Mouse (Mus musculus) hindbrain, postnatal 0 days (tissue): ENCODE measurements at regions not wholly inside any gene's neighbourhood (a gene's known extent, or its start where the extent isn't known, plus 50 kb on each side); places are given as distances from the start of the nearest gene placed in this dataset.

Source experiments
- ATAC-seq: fragments of 200-750 bp; cut with Nextera tagmentation; 2 replicates; pipeline ENCODE4 v1.8.0; 2017; ENCODE audit warnings: mild to moderate bottlenecking, moderate TSS enrichment, moderate library complexity
- DNase-seq: peaks from one replicate; pipeline ENCODE4 v3.0.0-alpha.2; 2015; ENCODE audit warnings: low spot score
- H3K27ac ChIP-seq: fragments of 300-500 bp; sonication (generic); 2 replicates; pipeline ENCODE4 v1.5.1; 2014; ENCODE audit warnings: mild to moderate bottlenecking
- H3K27me3 ChIP-seq: fragments of 300-500 bp; sonication (generic); 2 replicates; pipeline ENCODE4 v1.6.1; 2014; ENCODE audit warnings: low read length, mixed read lengths; ENCODE audit not compliant: insufficient read depth
- H3K36me3 ChIP-seq: fragments of 300-500 bp; sonication (generic); 2 replicates; pipeline ENCODE4 v1.6.1; 2014; ENCODE audit warnings: low read length, mixed read lengths; ENCODE audit not compliant: insufficient read depth
- H3K4me1 ChIP-seq: fragments of 300-500 bp; sonication (generic); 2 replicates; pipeline ENCODE4 v1.6.1; 2014; ENCODE audit warnings: antibody characterized with exemption, low read length, mixed read lengths; ENCODE audit not compliant: insufficient read depth
- H3K4me2 ChIP-seq: fragments of 300-500 bp; sonication (generic); 2 replicates; pipeline ENCODE4 v1.6.1; 2014; ENCODE audit warnings: low read depth, mild to moderate bottlenecking, low read length, moderate library complexity, mixed read lengths
- H3K4me3 ChIP-seq: fragments of 300-500 bp; sonication (generic); 2 replicates; pipeline ENCODE4 v1.5.1; 2014; ENCODE audit warnings: low read length
- H3K9ac ChIP-seq: fragments of 300-500 bp; sonication (generic); replicated peaks from 2 replicates; pipeline ENCODE4 v1.6.1; 2014; ENCODE audit warnings: mild to moderate bottlenecking, low read length, moderate library complexity, mixed read lengths
- H3K9me3 ChIP-seq: fragments of 300-500 bp; sonication (generic); 2 replicates; pipeline ENCODE4 v1.6.1; 2016; ENCODE audit warnings: low read length, mixed read lengths
- CTCF ChIP-seq: IDR thresholded peaks from 2 replicates; pipeline ENCODE4 v1.5.1; 2016; ENCODE audit warnings: antibody characterized with exemption, control low read depth, low read depth
- WGBS: fragments of 180-500 bp; shearing (Covaris S2); extraction: QIAGEN DNeasy Blood & Tissue Kit; methylation state at CpG from one replicate; pipeline ENCODE4 v1.1.7; 2014; 5-methylcytosine and 5-hydroxymethylcytosine counted together

DNA sequence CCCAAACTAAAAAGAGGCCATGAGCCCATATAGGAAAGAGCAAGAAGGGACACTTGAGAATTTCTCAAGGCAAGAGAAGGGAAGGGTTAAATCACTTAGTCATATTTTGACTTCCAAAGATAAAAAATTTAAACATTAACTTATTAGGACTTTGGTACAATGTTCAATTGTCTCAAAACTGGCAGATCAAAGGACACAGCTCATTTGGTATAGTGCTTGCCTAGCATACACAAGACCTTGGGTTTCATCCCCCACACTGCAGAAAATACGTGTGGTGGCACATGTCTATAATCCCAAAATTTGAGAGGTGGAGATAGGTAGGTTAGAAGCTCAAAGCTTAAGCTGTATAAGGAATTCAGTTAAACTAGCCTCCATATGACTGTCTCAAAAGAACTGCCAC is 658.4 kb upstream of the Pfkp start:
- no peaks in the 10 kb centered on the region for H3K4me1 ChIP-seq
- no peak for TF ChIP-seq CTCF
- H3K9me3 ChIP-seq = no peaks in the 10 kb centered on the region
- no peak overlapping the region for H3K27ac ChIP-seq
- no peaks in the 10 kb centered on the region for H3K36me3 ChIP-seq
- WGBS = 82% methylated on average over 1 of the region's 1 CpGs
- no peak overlapping the region for H3K4me2 ChIP-seq
- no peaks in the 10 kb centered on the region for H3K27me3 ChIP-seq
- H3K9ac ChIP-seq = no peak overlapping the region
- H3K4me3 ChIP-seq = no peak overlapping the region
- DNase-seq (no peak), ATAC-seq (no peak)

DNA sequence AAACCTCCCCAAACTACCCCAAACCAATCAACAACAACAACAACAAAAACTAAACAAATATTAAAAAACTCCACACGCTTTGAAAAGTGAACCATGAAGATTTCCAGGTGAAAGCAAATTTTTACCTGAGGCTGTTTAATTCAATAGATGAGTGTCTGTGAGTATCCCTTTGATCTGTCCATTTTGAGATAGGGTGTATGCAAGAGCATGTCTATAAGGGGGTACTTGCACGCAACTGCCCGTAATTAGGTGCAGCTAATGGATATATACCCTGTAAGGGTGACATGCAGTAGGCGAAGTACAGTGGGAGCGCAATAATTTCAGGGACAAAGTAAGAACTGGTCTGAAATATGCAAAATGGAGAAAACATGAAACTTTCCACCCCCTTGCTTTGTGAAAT is 658.8 kb upstream of the Pfkp start:
- WGBS = 97% methylated on average over 5 of the region's 5 CpGs
- ATAC-seq = no peak
- H3K4me3 ChIP-seq = no peak overlapping the region

DNA sequence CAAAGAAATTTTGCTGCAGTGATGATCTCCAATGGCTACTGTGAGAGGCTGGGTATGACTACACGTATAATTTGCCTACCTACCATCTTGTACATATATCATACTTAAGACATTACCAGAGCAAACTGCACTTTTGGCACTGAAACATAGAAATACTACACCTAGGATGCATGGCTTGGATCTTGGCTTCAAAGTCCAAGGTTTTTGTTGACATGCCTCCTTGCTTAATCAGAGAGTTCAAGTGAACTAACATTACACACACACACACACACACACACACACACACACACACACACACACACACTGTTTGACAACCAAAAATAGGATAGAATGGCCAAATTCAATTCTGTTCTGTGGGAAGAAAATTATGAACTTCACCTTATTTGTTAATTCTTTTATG is 664.9 kb upstream of the Pfkp start:
- ATAC-seq (no peak), DNase-seq (no peak)
- WGBS = 94% methylated on average over 1 of the region's 1 CpGs
- Histone ChIP-seq H3K9me3 (no peaks in the 10 kb centered on the region), H3K27ac (no peak overlapping the region), H3K4me3 (no peak overlapping the region), H3K36me3 (no peaks in the 10 kb centered on the region), H3K4me1 (no peaks in the 10 kb centered on the region), H3K9ac (no peak overlapping the region), H3K4me2 (no peak overlapping the region), H3K27me3 (no peaks in the 10 kb centered on the region)
- TF ChIP-seq CTCF = no peak

More for the DNA sequence above, 658.8 kb upstream of the Pfkp start:
- Histone ChIP-seq H3K9ac (no peak overlapping the region), H3K36me3 (no peaks in the 10 kb centered on the region), H3K4me1 (no peaks in the 10 kb centered on the region), H3K9me3 (no peaks in the 10 kb centered on the region), H3K27ac (no peak overlapping the region), H3K4me2 (no peak overlapping the region), H3K27me3 (no peaks in the 10 kb centered on the region)
- TF ChIP-seq CTCF = no peak
- DNase-seq = no peak

DNA sequence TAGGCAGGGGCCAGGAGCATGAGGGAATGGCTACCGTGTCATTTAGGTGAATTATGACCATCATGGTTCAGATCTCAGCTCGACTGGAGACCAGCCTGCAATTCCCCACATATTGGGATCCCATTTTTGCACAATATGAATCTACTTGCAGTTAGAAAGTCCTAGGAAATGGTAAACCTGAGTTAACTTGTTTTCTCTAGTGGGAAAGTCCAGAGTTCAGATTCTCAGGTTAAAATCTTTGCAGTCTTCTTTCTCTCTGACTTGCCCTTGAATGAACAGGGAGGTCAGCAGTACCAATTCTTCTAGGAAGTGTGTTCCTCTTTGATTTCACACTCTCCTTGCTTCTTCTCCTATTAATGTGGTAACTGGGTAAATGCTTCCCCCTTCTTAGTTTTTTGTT is 681.6 kb upstream of the Pfkp start:
- Histone ChIP-seq H3K9ac (no peak overlapping the region), H3K27me3 (no peaks in the 10 kb centered on the region), H3K4me1 (no peaks in the 10 kb centered on the region)

DNA sequence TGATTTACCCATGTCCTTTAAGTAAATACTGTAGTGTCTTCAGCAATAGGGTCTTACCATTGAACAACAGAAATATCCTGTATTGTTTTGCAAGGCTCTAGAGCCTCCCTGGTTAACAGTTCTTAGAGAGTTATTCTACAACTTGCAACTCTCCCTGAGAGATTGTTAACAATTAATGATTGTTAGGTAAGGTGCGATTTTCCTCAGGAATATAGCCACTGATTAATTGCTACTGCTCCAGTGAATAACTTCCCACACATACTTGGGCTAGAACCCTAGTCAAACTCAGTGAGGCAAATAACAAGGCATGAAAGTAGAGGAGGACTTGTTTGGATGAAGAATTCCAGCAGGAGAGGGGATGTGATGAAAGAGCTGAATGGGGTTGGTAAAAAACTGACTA is 697.2 kb upstream of the Pfkp start:
- no peak overlapping the region for H3K9ac ChIP-seq
- 75% methylated on average over 1 of the region's 1 CpGs for WGBS
- no peaks in the 10 kb centered on the region for H3K36me3 ChIP-seq
- DNase-seq (no peak), ATAC-seq (no peak)
- H3K4me3 ChIP-seq = no peak overlapping the region
- no peak overlapping the region for H3K27ac ChIP-seq
- no peaks in the 10 kb centered on the region for H3K27me3 ChIP-seq
- H3K9me3 ChIP-seq = no peaks in the 10 kb centered on the region
- TF ChIP-seq CTCF = no peak
- H3K4me2 ChIP-seq = no peak overlapping the region
- H3K4me1 ChIP-seq = no peaks in the 10 kb centered on the region

More for the DNA sequence above, 681.6 kb upstream of the Pfkp start:
- no peak for DNase-seq
- no peak overlapping the region for H3K4me2 ChIP-seq
- H3K27ac ChIP-seq = no peak overlapping the region
- no peaks in the 10 kb centered on the region for H3K36me3 ChIP-seq
- WGBS = 79% methylated on average over 2 of the region's 2 CpGs
- no peak for ATAC-seq
- no peaks in the 10 kb centered on the region for H3K9me3 ChIP-seq
- TF ChIP-seq CTCF = no peak
- H3K4me3 ChIP-seq = no peak overlapping the region

DNA sequence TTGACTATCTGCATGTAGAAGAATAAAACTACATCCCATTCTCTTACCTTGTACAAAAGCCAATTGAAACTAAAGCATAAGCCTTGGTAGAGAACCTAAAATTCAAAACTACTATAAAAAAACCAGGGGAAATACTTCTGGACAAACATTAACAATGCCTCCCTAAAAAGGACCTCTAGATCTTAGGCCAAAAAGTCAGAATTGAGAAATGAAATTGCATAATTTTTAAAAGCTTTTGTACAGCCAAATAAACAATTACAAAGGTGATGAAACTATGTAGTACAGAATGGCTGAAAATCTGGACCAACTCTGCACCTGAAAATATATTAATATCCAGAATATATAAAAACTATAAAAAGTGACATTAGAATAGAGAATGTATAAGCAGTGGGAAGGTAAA is 699.9 kb upstream of the Pfkp start:
- Histone ChIP-seq H3K9me3 (no peaks in the 10 kb centered on the region), H3K27me3 (no peaks in the 10 kb centered on the region), H3K4me1 (no peaks in the 10 kb centered on the region), H3K36me3 (no peaks in the 10 kb centered on the region), H3K4me2 (no peak overlapping the region), H3K9ac (no peak overlapping the region), H3K27ac (no peak overlapping the region), H3K4me3 (no peak overlapping the region)
- no peak for TF ChIP-seq CTCF
- DNase-seq = no peak
- no peak for ATAC-seq

DNA sequence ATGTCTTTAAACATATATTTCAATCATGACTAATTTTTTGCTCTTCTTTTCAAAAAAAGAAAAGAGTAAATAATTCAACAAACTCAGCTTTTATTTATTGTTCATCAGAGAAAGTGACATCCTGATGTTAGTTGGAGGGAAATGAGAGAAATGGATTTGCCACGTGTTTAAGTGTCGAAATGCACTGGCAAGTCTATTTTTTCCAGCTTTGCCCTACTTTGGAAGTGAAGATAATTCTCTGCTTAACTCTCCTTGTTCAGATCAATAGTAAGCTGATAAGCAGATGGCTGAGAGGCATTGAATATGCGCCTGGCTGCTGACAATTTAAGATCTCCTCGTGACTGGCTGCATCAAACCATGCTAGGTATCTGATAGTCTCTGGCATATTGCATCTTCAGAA is 704.4 kb upstream of the Pfkp start:
- Histone ChIP-seq H3K4me1 (no peaks in the 10 kb centered on the region), H3K27me3 (no peaks in the 10 kb centered on the region), H3K27ac (no peak overlapping the region), H3K4me3 (no peak overlapping the region), H3K4me2 (no peak overlapping the region), H3K36me3 (no peaks in the 10 kb centered on the region), H3K9me3 (no peaks in the 10 kb centered on the region), H3K9ac (no peak overlapping the region)
- WGBS = 78% methylated on average over 4 of the region's 4 CpGs
- TF ChIP-seq CTCF = no peak
- no peak for ATAC-seq
- no peak for DNase-seq
